Mouse (Mus musculus): ENCODE data around the gene Zfp30.

GRCm38 (mm10) chr7:29814381-29814780 lies 30.6 kb downstream of the Zfp30 start:
- TF ChIP-seq CTCF (IDR thresholded peaks at IDR 0.05; ENCODE audit: extremely low read depth, insufficient read depth, low read length) (no peak), POLR2A (IDR thresholded peaks at IDR 0.05; ENCODE audit: extremely low read depth, insufficient read depth, low read length) (no peak)

Data from cortical plate, adult 2 months (tissue).